Mouse (Mus musculus) bone marrow, adult 2 months (tissue): ENCODE results near the gene Olfr1477. TPM values are rescaled to one million over a fixed set of nuclear protein-coding genes. Genes with fewer than 3 reads are reported as not detected.
"Not testable (repeated sequence)": the region's sequence is repeated elsewhere in the genome, so short reads cannot be mapped to it uniquely, and the experiment has no call there.

Experiments
- H3K27ac ChIP-seq: fragments of 200-500 bp; 2 replicates; pipeline ENCODE4 v1.5.1; 2012; ENCODE audit warnings: low read depth, mild to moderate bottlenecking, control low read depth, inconsistent platforms, low read length; ENCODE audit not compliant: control insufficient read depth, poor library complexity, insufficient read depth
- H3K4me1 ChIP-seq: fragments of 200-500 bp; 2 replicates; pipeline ENCODE4 v1.6.1; 2011; ENCODE audit warnings: low read length; ENCODE audit not compliant: control insufficient read depth, insufficient read depth
- H3K4me3 ChIP-seq: fragments of 200-500 bp; replicated peaks from 2 replicates; pipeline ENCODE3; 2011; ENCODE audit warnings: mild to moderate bottlenecking, low read depth, low read length, control low read depth; ENCODE audit not compliant: control insufficient read depth
- CTCF ChIP-seq: fragments of 200-500 bp; IDR thresholded peaks from 2 replicates; pipeline ENCODE4 v1.5.1; 2011; ENCODE audit warnings: low read length, control low read depth; ENCODE audit not compliant: control insufficient read depth, insufficient read depth
- POLR2A ChIP-seq: fragments of 200-500 bp; IDR thresholded peaks from 2 replicates; pipeline ENCODE4 v1.6.1; 2011; ENCODE audit warnings: low read depth, mild to moderate bottlenecking, control low read depth, low read length, borderline replicate concordance; ENCODE audit not compliant: control insufficient read depth
- WGBS: fragments of 180-500 bp; shearing (Covaris S2); methylation state at CpG from one replicate; pipeline ENCODE4 v1.1.7; 2018; 5-methylcytosine and 5-hydroxymethylcytosine counted together
- polyA plus RNA-seq: library from polyadenylated mRNA; stranded (reverse); fragments of >200 nt; gene quantifications from 2 replicates; pipeline ENCODE4 v1.2.4, GENCODE M21; 2011; ENCODE audit warnings: low replicate concordance; ENCODE audit not compliant: missing spikeins, insufficient read depth, insufficient read length

Gene Olfr1477
- polyA plus RNA-seq: not detected in 2 replicates

DNA sequence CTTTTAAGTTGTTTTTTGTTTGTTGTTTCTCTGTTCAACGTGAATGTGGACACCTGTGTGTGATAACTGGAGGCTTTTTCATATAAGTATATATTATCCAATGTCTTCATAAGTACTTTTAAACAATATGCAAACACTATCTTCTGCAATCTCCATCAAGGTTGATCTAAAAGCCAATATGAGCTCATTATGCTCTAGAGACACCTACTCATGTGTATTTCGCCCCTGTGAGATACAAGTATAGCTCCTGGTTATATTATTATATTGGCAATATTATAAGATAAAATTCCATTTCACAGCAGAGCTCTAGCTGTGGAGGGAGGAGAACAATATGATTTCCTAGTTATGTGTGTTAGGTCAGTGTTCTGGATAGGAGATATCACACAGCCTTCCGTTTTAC, at the start of gene Olfr1477:
Gene Olfr1477 (plus strand): TSS at position 301 of the 400 bp plus-strand sequence.
- WGBS: 66% methylated on average over 3 of the region's 3 CpGs
- H3K27ac ChIP-seq: no peak within 1 kb of the TSS
- no peaks in the 10 kb centered on the region for H3K4me1 ChIP-seq
- no peak within 1 kb of the TSS for H3K4me3 ChIP-seq
- no peak for TF ChIP-seq CTCF
- TF ChIP-seq POLR2A: no peak

DNA sequence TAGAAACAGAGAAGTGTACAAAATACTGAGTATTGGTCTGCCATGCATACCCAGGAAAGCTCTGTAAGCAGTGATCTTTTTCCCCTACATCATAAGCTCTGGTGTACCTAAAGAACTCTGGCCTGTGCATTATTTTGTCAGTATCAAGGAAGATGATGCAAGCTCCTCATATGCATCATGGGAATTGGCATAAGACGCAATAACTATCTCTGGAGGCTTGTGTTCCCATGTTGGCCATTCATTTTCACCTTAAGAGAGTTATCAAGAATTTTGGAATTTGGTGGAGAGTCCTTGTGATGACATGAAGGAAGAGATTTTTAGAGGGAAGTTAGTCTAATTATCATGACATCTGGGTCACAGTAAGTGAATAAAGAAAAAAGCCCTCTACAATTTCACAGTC, 44.4 kb upstream of the Olfr1477 start, which contains the start of gene Olfr1472:
Gene Olfr1472 (minus strand): TSS at position 101 of the 400 bp plus-strand sequence.
- no peak for TF ChIP-seq CTCF
- no peak for TF ChIP-seq POLR2A

DNA sequence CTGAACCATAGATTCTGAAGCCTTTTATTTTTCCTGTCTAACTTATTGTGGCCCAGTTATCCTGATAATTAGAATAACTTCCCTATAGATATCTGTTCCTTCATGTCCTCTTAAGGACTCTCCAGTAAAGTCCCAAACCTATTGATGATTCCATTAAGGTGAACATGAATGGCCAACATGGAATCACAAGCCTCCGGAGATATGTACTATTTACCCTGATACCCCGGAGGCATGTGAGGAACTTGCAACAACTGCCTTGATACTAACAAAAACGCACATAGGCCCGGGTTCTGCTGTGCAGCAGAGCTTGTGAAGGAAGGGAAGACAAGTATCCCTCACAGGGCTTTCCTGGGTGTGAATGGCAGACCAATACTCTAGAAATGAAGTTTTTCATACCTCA, 31.1 kb upstream of the Olfr1477 start, which contains the start of gene Olfr1474:
Gene Olfr1474 (plus strand): TSS at position 301 of the 400 bp plus-strand sequence.
- not testable (repeated sequence) for H3K4me1 ChIP-seq, H3K4me3 ChIP-seq, H3K27ac ChIP-seq
- 70% methylated on average over 4 of the region's 4 CpGs for WGBS

More for the DNA sequence above, 44.4 kb upstream of the Olfr1477 start, which contains the start of gene Olfr1472:
- H3K27ac ChIP-seq: no peak within 1 kb of the TSS
- WGBS: 68% methylated on average over 1 of the region's 1 CpGs
- no peaks in the 10 kb centered on the region for H3K4me1 ChIP-seq
- H3K4me3 ChIP-seq: no peak within 1 kb of the TSS

DNA sequence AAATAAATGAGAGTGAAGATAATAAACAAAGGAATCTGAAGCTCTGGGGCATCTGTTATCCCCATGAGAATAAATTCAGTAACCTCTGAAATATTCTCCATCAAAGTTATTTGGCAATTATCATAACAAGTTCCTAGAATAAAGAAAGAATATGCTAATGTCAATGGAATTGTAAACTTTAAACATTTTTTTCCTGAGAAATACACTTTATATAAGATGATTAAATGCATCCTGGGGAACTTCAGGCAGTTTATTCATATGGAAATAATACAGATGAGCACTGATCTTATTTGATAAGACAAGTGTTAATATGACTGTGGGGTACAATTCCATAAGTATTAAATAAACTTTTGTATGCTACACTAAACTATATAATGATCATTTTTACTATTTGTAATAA, 20.2 kb upstream of the Olfr1477 start, which contains the start of gene Olfr1475:
Gene Olfr1475 (minus strand): TSS at position 101 of the 400 bp plus-strand sequence.
- TF ChIP-seq CTCF (no peak), POLR2A (no peak)
- Histone ChIP-seq H3K4me1 (no peaks in the 10 kb centered on the region), H3K4me3 (no peak within 1 kb of the TSS), H3K27ac (no peak within 1 kb of the TSS)

DNA sequence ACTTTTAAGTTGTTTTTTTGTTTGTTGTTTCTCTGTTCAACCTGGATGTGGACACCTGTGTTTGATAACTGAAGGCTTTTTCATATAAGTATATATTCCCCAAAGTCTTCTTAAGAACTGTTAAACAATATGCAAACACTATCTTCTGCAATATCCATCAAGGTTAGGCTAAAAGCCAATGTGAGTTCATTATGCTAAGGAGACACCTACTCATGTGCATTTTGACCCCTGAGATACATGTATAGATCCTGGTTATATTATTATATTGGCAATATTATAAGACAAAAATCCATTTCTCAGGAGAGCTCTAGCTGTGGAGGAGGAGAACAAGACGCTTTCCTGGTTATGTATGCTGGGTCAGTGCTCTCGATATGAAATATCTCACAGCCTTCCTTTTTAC, 27.3 kb downstream of the Olfr1477 start, which contains the start of gene Olfr1480:
Gene Olfr1480 (plus strand): TSS at position 301 of the 400 bp plus-strand sequence.
- 66% methylated on average over 2 of the region's 2 CpGs for WGBS
- no peak for TF ChIP-seq POLR2A
- no peak for TF ChIP-seq CTCF
- Histone ChIP-seq H3K4me3 (no peak within 1 kb of the TSS), H3K4me1 (no peaks in the 10 kb centered on the region), H3K27ac (no peak within 1 kb of the TSS)

Other genes with a start within 250 kb of the Olfr1477 start
- not detected in 2 replicates for gene Olfr1465, start 185.0 kb upstream of the Olfr1477 start, polyA plus RNA-seq
- not detected in 2 replicates for gene Olfr1466, start 161.7 kb upstream of the Olfr1477 start, polyA plus RNA-seq
- gene Olfr1467, start 138.3 kb upstream of the Olfr1477 start, polyA plus RNA-seq: 0.27 and 0.55 TPM in 2 replicates
- gene Olfr1469, start 92.7 kb upstream of the Olfr1477 start, polyA plus RNA-seq: not detected in 2 replicates
- gene Olfr1471, start 57.1 kb upstream of the Olfr1477 start, polyA plus RNA-seq: not detected in 2 replicates
- not detected in 2 replicates for gene Olfr1472, start 44.5 kb upstream of the Olfr1477 start, polyA plus RNA-seq
- gene Olfr1474, start 31.0 kb upstream of the Olfr1477 start, polyA plus RNA-seq: not detected in 2 replicates
- gene Olfr1475, start 20.4 kb upstream of the Olfr1477 start, polyA plus RNA-seq: not detected in 2 replicates
- gene Olfr1480, start 27.4 kb downstream of the Olfr1477 start, polyA plus RNA-seq: not detected in 2 replicates
- gene Olfr1484, start 83.0 kb downstream of the Olfr1477 start, polyA plus RNA-seq: not detected in 2 replicates
- gene Olfr1487, start 116.8 kb downstream of the Olfr1477 start, polyA plus RNA-seq: not detected in 2 replicates
- 0.20 and 0.40 TPM in 2 replicates for gene Olfr1489, start 131.1 kb downstream of the Olfr1477 start, polyA plus RNA-seq
- gene Olfr1490, start 150.5 kb downstream of the Olfr1477 start, polyA plus RNA-seq: not detected in 2 replicates
- gene Olfr1491, start 196.7 kb downstream of the Olfr1477 start, polyA plus RNA-seq: not detected in 2 replicates
- not detected in 2 replicates for gene Olfr1493-ps1, start 222.7 kb downstream of the Olfr1477 start, polyA plus RNA-seq
- gene Olfr1494, start 239.2 kb downstream of the Olfr1477 start, polyA plus RNA-seq: not detected in 2 replicates